ENCODE assay signal across 7 mouse cellular contexts in genomic region chr17:24706982-24707800, GRCm38 (mm10). TPM values are rescaled to one million over a fixed set of nuclear protein-coding genes. Genes with fewer than 3 reads are reported as not detected.
DNase-seq lines count a peak whose midpoint lies in the region; ATAC-seq lines count a peak whose summit lies in the region.

TSS of gene Tbl3 (minus strand) at chr17:24707660.

- no peaks in the 10 kb centered on the region for H3K9me3 ChIP-seq in intestine, embryonic 16.5 days (ENCODE audit: control insufficient read depth, low read length)
- no peaks in the 10 kb centered on the region for H3K9me3 ChIP-seq in midbrain, embryonic 11.5 days (ENCODE audit: control insufficient read depth, low read length)

- peak within 1 kb of the TSS; percentile 75 for H3K27ac ChIP-seq in intestine, embryonic 16.5 days (ENCODE audit: low read length)
- no peak within 1 kb of the TSS; the same call in 1 of the 2 replicates for H3K27ac ChIP-seq in midbrain, embryonic 11.5 days (ENCODE audit: low read depth, low read length)

- intact Hi-C loops in left cerebral cortex, postnatal 36 days (cut with DNase I) = no loop called here

- peak within 1 kb of the TSS; percentile 79 for H3K4me2 ChIP-seq in intestine, embryonic 16.5 days (ENCODE audit: low read depth, low read length)
- peak within 1 kb of the TSS; percentile 76 for H3K4me2 ChIP-seq in midbrain, embryonic 11.5 days

- H3K27me3 ChIP-seq in intestine, embryonic 16.5 days (replicated peaks; ENCODE audit: control insufficient read depth, insufficient read depth, low read length) = no peaks in the 10 kb centered on the region
- H3K27me3 ChIP-seq in midbrain, embryonic 11.5 days (ENCODE audit: control insufficient read depth, insufficient read depth, low read length) = no peaks in the 10 kb centered on the region

- peak; percentile 89 for ATAC-seq in intestine, embryonic 16.5 days
- peak; percentile 85 for ATAC-seq in midbrain, embryonic 11.5 days (ENCODE audit: low FRiP score)

- WGBS in intestine, embryonic 16.5 days = 3% methylated on average over 32 of the region's 32 CpGs
- 4% methylated on average over 32 of the region's 32 CpGs for WGBS in midbrain, embryonic 11.5 days

- peak within 1 kb of the TSS; percentile 64 for H3K4me3 ChIP-seq in intestine, embryonic 16.5 days (ENCODE audit: low read length)
- H3K4me3 ChIP-seq in midbrain, embryonic 11.5 days (ENCODE audit: low read depth, low read length) = peak within 1 kb of the TSS; percentile 83

- peak; percentile 95 for DNase-seq in adrenal gland, adult 2 months
- peak; percentile 90 for DNase-seq in embryo, embryonic 11.5 days (ENCODE audit: low read depth, low spot score)
- DNase-seq in gastrocnemius, postnatal 4 days (ENCODE audit: low spot score in 2 of 2) = peak; percentile 82 to 90
- peak; percentile 94 to 95 for DNase-seq in left cerebral cortex, postnatal 36 days (ENCODE audit: low spot score in 2 of 2)
- DNase-seq in midbrain, embryonic 11.5 days (ENCODE audit: low spot score, missing footprints) = peak; percentile 100
- peak; percentile 92 for DNase-seq in skeletal muscle tissue, adult 2 months (ENCODE audit: low read depth, low spot score)

- H3K36me3 ChIP-seq in intestine, embryonic 16.5 days (ENCODE audit: control insufficient read depth, insufficient read depth, low read length) = peaks cover 11% of the 10 kb centered on the region; the same call in 1 of the 2 replicates
- H3K36me3 ChIP-seq in midbrain, embryonic 11.5 days (ENCODE audit: control insufficient read depth, insufficient read depth, low read length) = peaks cover 16% of the 10 kb centered on the region

- peaks cover 10% of the 10 kb centered on the region; the same call in 1 of the 2 replicates for H3K4me1 ChIP-seq in intestine, embryonic 16.5 days (ENCODE audit: control insufficient read depth, insufficient read depth, low read length)
- H3K4me1 ChIP-seq in midbrain, embryonic 11.5 days (ENCODE audit: control insufficient read depth, insufficient read depth, low read length) = peaks cover 6% of the 10 kb centered on the region; the same call in 1 of the 2 replicates

- peak within 1 kb of the TSS; percentile 86 for H3K9ac ChIP-seq in intestine, embryonic 16.5 days (ENCODE audit: low read depth, low read length)
- H3K9ac ChIP-seq in midbrain, embryonic 11.5 days (ENCODE audit: low read length) = peak within 1 kb of the TSS; percentile 84

RNA-seq across cellular contexts. Expression of gene Tbl3, which starts in this region (rescaled TPM):
- 10 to 100 TPM; 27.9 to 41.1 TPM for total RNA-seq in adrenal gland, adult 2 months (2021)
- polyA plus RNA-seq in adrenal gland, adult 2 months (2012; rRNA removed) = 49.0 and 63.2 TPM in 2 replicates
- 10 to 100 TPM; 19.1 to 20.4 TPM for total RNA-seq in gastrocnemius, postnatal 4 days (2021)
- 63.5 and 68.4 TPM in 2 replicates for polyA plus RNA-seq in intestine, embryonic 16.5 days (2015; fragmentation: Nextera tagmentation; extraction: Ambion mirVana)
- 10 to 100 TPM; 26.9 to 29.6 TPM for total RNA-seq in left cerebral cortex, postnatal 36 days (2021)
- 91.0 and 97.5 TPM in 2 replicates for polyA plus RNA-seq in midbrain, embryonic 11.5 days (2014; fragmentation: Nextera tagmentation; extraction: Ambion mirVana)
